Mouse (Mus musculus): ENCODE measurements around the gene Trpm1. TPM values are rescaled to one million over a fixed set of nuclear protein-coding genes. Genes with fewer than 3 reads are reported as not detected.

Trpm1 gene
- total RNA-seq, 2 experiments from 2014 or later, result 6.3 TPM; not detected in 1

DNA sequence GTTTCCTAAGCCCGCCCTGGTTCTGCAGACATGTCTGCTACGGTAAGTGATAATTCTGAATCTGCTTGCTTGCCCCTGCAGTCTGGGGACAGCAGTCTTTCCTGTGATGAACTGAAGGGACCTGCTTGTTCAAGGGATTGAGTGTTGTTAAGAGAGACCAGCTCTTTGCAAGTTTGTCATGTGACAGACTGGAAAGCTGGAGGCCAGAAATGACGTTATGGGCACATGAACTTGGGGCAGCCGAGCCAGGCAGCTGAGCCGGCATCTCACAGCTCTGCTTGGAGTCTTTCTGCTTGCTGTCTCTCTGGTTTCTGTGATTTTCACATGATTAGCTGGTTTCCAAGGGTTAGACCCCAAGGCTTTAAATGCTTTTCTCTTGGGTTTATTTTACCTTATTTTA lies 74.0 kb downstream of the Trpm1 start:
- ATAC-seq (replicated peaks; ENCODE audit: low FRiP score, low TSS enrichment, poor library complexity, severe bottlenecking), result no peak

DNA sequence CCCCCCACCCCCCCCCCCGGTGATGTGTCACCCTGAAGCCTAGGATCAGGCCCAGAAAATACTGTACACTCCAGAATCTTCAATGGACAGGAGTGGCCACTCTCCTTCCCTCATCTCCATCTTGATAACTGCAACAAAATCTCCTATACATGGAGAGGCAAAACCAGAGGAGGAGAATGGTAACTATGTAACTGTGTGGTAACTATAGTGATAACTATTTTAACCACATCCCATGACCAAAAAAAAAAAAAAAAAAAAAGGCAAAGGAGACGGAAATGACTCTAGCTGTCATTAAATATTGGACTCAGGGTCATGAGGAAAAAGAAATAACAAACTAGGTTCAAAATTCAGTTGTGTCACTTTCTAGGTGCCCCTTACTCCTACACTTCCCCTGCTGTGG lies 74.7 kb downstream of the Trpm1 start:
- ATAC-seq (replicated peaks; ENCODE audit: low FRiP score, low TSS enrichment, poor library complexity, severe bottlenecking), result no peak

DNA sequence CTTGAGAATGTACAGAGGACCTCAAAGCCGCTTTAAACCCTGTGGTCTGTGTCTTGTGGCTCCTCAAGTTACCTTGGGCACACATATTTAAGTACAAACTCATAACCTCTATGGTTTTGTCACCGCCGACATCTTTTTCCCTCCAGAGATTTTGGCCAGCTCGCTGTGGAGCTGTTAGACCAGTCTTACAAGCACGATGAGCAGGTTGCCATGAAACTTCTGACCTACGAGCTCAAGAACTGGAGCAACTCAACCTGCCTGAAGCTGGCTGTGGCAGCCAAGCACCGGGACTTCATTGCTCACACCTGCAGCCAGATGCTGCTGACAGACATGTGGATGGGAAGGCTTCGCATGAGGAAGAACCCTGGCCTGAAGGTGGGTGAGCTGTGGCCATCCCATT lies 76.3 kb downstream of the Trpm1 start:
- no peak for ATAC-seq (replicated peaks; ENCODE audit: low FRiP score, low TSS enrichment, poor library complexity, severe bottlenecking)

DNA sequence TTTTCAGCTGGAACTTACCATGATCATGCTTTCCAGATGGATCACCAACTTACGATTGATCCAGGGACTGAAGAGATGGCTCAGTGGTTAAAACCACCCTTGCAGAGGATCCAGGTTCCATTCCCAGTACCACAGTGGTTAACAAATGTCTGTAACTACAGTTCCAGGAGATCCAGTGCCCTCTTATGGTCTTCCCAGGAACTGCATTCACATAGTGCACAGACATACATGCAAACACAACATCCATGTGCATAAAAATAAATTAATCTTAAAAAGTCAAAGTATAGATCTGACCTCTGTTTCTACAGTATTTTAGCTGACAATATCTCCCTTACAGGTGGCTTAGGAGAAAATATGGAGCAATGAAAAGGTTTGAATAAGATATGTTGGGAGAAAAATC lies 77.4 kb downstream of the Trpm1 start:
- no peak for ATAC-seq (replicated peaks; ENCODE audit: low FRiP score, low TSS enrichment, poor library complexity, severe bottlenecking)

DNA sequence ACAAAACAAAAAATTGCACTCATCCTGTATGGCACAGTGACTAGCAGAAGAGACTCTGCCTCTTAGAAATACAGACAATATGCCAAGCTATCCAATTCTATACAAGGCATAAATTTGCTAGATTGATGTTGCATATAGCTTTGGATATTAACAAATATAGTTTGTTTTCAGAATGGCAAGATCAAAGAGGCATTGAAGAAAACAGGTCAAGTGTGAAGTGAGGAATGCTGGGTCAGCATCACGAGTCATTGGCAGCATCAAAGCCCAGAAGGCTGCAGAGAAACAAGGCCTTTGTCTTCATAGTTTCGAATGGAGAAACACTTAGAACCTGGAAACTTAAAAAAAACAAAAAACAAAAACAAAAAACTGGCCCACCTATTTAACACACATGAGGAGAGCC lies 78.4 kb downstream of the Trpm1 start:
- no peak for ATAC-seq (replicated peaks; ENCODE audit: low FRiP score, low TSS enrichment, poor library complexity, severe bottlenecking)

DNA sequence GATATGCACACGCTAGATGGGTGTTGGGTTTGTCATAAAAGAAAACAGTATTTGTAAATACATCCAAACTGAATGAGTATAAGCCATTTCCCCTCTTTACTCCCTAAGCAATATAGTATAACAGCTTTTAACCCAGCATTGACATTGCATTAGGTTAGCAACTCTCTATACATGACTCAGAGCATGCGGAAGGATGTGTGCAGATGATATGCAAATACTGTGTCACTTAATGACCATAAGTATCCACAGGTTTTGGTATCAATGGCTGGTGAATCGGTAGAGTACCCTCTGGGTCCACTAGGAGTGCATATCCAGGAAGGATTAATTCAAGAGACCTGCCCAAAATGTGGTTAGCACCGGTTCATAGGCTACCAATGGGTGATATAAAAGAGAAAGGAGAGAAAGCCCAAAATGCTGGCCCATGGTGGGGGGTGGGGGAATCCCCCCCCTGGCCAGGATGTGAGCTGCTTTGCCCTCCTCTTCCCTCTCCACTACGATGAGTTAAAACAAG lies 80.7 kb downstream of the Trpm1 start:
- no peak for ATAC-seq (replicated peaks; ENCODE audit: low FRiP score, low TSS enrichment, poor library complexity, severe bottlenecking)

DNA sequence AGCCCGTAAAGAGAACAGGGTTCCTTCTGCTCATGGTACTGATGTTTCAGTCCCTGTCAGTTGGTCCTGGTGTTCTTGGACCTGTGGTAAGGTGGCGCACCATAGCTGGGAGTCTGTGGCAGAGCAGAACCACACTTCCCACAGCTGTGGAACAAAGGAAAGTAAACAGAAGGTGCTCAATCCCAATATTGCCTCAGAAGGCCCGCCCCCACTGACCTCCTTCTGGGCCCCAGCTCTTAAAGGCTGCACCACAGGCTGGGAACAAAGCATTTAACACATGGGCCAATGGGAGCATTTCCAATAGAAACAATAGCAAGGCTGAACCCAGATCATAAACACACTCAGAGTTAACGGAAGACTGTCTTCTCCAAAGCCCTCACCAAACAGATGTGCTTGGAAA lies 82.9 kb downstream of the Trpm1 start:
- no peak for ATAC-seq (replicated peaks; ENCODE audit: low FRiP score, low TSS enrichment, poor library complexity, severe bottlenecking)

DNA sequence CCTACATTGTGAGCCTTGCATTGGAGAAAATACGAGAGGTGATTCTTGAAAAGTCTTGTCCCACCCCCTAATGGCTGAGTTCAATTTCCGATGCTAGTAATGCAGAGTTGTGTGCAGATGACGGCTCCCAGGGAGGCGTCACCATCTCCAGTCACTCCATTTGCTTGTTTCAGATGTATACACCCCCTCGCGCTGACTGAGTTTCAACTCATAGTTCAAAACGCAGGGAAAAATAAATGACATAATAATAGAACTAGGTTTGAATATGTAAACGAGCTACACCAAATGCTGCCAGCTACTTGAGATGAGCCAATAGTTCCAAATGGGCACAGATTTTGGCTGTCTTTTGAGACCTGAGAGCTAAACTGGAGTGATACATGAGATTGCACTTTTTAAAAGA lies 84.1 kb downstream of the Trpm1 start:
- no peak for ATAC-seq (replicated peaks; ENCODE audit: low FRiP score, low TSS enrichment, poor library complexity, severe bottlenecking)

DNA sequence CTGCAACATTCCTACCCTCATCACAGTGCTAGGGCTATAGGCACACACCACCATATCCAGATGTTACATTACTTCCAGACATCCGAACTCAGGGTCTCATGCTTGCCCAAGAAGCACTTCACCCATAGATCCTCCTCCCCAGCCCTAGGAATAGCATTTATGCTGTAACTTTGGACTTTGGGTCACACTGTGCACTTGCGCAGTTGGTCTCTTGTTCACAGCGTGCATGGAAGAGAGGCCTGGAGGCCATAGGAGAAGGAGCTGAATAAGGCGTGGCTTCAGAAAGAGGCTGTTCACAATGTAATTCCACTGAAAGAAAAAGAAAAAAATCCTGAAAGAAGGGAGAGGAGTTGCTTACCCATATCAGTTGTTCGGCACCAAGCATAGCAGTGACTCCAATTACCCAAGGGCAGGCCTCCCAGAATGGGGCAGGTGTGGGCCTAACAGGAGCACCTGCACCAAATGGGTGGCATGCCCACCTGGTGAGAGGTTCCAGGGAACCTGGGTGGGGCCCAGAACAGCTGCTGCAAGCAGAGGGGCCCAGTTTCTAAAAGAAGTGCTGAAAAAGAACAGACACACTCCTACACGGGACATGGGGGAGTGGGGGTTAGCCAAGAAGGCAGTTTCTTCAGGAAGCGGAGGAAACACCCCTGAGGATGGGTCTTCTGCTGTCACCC lies 84.9 kb downstream of the Trpm1 start:
- no peak for ATAC-seq (replicated peaks; ENCODE audit: low FRiP score, low TSS enrichment, poor library complexity, severe bottlenecking)

DNA sequence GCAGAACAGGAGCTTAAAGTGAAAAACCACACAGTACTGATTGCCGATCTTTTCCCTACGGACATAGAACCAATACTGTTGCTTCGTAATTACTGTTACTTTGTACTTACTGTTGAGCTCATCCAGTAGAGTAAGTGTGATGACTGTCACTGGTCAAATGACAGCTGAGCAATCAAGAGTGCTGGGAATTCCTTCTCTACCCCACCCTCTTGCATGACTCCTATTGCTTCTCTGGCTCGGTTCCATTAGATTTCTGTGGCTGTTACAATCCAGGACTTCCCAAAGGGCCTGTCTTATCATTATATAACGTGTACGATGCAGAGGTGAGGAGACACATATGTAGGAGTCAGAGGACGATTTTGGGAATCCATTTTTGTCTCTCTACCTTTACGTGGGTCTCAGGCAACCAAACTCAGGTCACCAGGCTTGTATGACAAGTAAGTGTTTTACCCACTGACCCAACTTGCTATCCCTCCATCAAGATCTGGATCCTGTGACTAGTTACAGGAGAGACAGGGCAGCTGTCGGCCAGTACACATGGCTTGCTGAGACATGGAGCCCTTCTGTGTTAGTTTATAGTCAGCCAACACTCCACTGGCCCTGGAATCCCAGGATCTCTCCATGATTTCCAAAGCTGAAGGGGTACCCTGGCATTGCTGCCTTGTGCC lies 85.6 kb downstream of the Trpm1 start:
- no peak for ATAC-seq (replicated peaks; ENCODE audit: low FRiP score, low TSS enrichment, poor library complexity, severe bottlenecking)

DNA sequence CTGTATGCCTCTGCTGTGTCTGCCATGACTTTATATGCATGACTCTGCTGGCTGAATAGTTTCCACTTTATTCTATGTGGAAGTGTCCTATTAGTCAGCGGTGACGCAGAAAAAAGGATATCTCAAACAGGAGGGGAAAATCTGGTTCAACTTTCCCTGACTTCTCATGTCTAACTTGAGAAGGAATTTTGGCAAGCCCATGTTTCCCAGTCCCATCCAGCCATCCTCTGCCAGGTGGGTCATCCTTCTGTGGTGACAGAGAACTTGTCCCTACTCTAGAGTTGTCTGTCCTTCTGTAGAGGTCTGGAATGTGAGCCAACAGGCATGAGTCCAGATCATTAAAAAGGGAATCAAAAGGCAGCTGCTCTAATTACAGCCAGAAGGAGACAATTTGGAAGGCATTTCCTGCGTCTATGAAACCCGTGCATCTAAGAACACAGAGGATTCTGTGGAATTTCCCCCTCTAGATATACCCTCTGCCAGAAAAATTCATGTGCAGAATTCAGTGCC lies 86.2 kb downstream of the Trpm1 start:
- ATAC-seq (replicated peaks; ENCODE audit: low FRiP score, low TSS enrichment, poor library complexity, severe bottlenecking), result no peak

DNA sequence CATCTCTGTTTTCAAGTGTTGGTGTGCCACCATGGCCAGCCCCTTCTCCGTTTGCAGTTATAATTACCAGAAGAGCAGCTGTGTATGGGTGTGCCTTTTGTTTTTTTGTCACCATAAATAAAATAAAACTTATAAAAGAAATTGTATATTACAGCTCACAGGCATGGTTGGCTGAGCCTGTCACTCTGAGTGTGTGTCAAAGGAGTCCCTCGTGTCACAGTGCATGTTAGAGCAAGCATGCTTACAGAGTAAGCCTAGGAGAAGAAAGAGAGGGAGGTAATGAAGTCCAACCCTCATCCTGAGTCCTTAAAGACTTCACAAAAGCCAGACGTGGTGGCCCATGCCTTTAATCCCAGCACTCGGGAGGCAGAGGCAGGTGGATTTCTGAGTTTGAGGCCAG lies 88.8 kb downstream of the Trpm1 start:
- ATAC-seq (replicated peaks; ENCODE audit: low FRiP score, low TSS enrichment, poor library complexity, severe bottlenecking), result no peak

DNA sequence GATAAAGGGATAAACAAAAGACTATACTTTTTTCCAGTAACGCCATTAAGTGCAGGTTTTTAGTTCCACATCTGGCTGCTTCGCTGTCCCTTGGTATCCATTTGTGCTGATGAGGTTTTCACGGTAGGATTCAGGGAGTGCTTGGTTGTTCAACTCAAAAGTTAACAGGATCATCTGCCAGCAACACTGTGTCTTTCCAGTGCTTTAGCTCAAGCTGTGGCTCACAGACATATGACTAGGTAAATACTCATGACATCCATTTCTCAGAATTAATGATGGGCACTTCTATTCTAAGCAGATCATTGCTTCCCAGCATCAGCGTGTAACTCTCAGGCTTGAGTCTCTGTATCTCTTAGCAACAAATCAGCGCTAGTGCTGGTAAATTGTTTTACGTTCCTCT lies 90.7 kb downstream of the Trpm1 start:
- ATAC-seq (replicated peaks; ENCODE audit: low FRiP score, low TSS enrichment, poor library complexity, severe bottlenecking), result no peak

DNA sequence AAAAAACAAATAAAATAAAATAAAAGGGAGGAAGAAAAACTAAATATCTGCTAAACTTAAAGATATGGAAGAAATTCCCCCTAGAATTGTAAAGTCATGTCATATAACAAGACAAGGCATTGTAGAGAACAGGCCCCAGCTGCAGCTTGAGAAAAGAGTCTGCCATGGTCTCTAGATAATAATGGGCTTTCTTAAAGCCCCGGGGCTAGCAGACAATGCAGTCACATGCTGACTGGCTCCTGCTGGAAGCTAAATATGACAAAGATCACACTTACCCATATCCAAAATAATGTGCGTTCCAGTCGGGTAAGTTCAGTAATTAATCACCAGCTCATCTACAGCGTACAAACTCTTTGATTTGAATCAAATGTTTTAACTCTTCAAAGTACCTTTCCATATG lies 93.1 kb downstream of the Trpm1 start:
- no peak for ATAC-seq (replicated peaks; ENCODE audit: low FRiP score, low TSS enrichment, poor library complexity, severe bottlenecking)

DNA sequence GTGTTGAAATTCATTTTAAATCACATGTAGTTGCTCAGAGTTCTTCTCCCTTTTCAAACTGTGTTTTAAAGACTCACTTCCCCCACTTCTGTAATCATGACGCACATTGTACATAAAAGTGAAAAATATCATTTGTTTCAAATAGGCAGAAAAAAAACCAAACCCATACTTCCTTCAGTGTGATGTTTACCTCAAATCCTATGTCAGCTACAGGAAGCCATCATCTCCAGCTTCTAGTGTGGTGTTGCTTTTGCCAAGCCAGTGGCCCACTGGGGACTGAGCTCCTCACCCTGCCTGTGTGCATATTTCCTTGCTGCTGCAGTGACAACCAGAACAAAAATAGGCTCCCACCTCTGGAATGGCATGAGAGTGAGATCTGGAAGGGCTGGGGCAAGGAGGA lies 94.7 kb downstream of the Trpm1 start:
- no peak for ATAC-seq (replicated peaks; ENCODE audit: low FRiP score, low TSS enrichment, poor library complexity, severe bottlenecking)

DNA sequence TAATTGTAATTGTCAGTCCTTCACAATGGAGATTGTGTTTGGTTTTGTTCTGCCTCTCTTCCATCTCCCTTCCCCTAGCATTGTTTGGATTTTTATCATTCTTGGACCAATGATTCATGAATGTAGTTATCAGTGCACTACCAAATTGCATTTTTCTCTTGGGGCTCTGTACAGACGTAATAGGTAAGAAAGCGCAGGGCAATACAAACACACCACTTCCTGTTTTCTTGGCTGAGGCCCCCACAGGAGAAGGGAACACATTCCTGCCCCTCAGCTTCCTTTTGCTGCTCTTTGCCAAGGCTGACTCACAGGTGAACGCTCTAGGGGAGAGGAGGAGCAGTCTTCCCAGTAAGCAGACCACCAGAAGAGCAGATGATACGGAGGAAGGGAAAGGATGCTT lies 96.1 kb downstream of the Trpm1 start:
- no peak for ATAC-seq (replicated peaks; ENCODE audit: low FRiP score, low TSS enrichment, poor library complexity, severe bottlenecking)

DNA sequence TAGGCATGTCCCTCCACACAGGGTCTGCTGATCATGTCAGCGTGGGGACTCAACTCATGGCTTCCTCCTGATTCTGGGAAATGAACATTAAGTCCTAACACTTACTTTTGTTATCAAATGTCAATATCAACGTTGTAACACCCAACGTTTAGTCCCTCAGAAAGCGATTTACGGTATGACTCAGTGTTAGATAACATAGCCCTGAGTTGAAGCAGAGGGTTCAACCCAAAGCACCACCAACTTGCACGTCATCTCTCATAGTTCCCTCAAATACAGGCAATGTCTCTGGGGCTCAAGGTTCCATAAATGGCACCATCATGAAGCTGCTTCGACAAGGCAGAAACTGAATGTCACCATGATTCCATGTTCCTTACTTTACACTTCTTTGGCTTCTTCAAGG lies 96.8 kb downstream of the Trpm1 start:
- ATAC-seq (replicated peaks; ENCODE audit: low FRiP score, low TSS enrichment, poor library complexity, severe bottlenecking), result no peak

DNA sequence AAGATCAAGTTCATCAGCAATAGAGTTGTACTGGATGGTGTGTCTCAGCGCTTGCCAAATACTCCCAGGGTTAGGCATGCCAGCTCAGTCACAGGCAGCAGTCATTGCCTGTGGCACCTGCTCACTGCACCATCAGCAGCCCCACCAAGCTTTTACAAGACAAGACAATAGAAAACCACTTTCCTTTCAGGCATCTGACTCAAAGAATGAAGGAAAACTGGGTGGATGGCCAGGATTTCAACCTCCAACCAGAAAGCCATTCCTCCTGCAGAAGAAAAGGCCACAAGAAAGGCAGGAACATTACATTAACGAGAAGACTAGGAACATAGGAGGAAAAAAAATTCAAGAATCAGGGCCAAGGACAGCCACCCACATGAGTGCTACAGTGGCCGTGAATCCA lies 100.1 kb downstream of the Trpm1 start:
- ATAC-seq (replicated peaks; ENCODE audit: low FRiP score, low TSS enrichment, poor library complexity, severe bottlenecking), result no peak

DNA sequence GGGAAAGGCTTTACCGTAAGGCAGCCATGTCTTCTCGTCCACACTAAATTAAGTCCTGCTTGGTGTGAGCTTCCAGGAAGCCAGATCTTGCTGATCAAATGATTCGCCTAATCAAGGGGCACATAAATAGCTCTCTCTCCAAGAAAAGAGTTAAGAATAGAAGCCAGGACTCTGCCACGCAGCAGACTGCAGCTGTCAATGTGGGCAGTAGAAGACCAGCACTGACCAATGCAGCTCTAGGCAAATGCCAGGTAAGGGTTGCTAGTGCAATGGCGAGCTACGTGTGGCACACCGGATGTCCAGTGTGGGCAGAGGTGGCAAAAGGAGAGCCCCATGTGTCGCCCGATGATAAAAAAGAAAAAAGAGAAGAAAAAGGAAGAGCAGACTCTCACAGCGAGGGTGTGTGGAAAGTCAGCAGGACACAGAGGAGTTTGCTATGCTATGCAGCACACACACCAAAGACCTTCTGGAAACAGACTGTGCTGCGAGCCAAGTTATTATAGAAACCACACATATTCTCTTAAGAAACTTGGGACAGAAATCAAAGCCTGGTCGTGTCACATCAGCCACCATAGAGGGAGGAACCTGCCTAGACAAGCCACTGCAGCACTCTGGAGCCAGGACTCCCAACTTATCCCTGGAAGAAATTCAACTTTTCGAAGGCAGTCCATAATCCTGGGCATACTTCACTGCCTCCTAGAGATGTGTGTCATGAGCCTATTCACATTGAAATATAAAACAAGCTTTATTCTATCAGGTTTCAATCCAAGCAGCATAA lies 112.1 kb downstream of the Trpm1 start:
- no peak for ATAC-seq (replicated peaks; ENCODE audit: low FRiP score, low TSS enrichment, poor library complexity, severe bottlenecking)

DNA sequence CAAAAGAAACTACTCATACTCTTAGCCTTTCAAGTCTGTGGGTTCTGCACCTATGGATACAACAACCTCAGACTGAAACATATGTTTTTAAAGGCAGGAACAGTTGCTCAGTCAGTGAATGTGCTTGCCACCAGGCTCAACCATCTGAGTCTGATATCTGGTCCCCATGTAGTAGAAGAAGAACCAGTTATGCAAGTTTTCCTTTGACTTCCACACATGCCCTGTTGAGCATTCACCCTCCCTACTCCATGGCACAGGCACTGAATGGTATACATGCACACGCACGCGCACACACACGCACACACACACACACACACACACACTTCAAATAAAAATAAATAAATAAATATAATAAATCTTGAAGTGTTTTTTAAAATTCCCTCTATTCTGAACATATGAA lies 113.0 kb downstream of the Trpm1 start:
- ATAC-seq (replicated peaks; ENCODE audit: low FRiP score, low TSS enrichment, poor library complexity, severe bottlenecking), result no peak

All from megakaryocyte-erythroid progenitor cell, adult 5-6 weeks (primary cell).